Mouse (Mus musculus) adrenal gland, adult 10 weeks (tissue): Measurements from ENCODE around the gene Wdr47. TPM values are rescaled to one million over a fixed set of nuclear protein-coding genes. Genes with fewer than 3 reads are reported as not detected.

Source experiments
- polyA plus RNA-seq: library from polyadenylated mRNA; stranded (reverse); fragments of 350-450 nt; fragmentation: Illumina TruSeq; extraction: RNeasy Lipid Tissue Mini Kit (QIAGEN cat#74804); gene quantifications from one replicate; pipeline ENCODE4 v1.2.3, GENCODE M21; 2014; ENCODE audit warnings: low read depth, low replicate concordance

Wdr47 gene
- polyA plus RNA-seq: 37.4 TPM

GRCm38 (mm10) chr3:108590786-108591529, at the start of gene Wdr47:
Gene Wdr47 (plus strand): TSS chr3:108591279.

GRCm38 (mm10) chr3:108562133-108562730, 28.8 kb upstream of the Wdr47 start, which contains the start of gene Tmem167b:
Gene Tmem167b (minus strand): TSS chr3:108562466.

DNA sequence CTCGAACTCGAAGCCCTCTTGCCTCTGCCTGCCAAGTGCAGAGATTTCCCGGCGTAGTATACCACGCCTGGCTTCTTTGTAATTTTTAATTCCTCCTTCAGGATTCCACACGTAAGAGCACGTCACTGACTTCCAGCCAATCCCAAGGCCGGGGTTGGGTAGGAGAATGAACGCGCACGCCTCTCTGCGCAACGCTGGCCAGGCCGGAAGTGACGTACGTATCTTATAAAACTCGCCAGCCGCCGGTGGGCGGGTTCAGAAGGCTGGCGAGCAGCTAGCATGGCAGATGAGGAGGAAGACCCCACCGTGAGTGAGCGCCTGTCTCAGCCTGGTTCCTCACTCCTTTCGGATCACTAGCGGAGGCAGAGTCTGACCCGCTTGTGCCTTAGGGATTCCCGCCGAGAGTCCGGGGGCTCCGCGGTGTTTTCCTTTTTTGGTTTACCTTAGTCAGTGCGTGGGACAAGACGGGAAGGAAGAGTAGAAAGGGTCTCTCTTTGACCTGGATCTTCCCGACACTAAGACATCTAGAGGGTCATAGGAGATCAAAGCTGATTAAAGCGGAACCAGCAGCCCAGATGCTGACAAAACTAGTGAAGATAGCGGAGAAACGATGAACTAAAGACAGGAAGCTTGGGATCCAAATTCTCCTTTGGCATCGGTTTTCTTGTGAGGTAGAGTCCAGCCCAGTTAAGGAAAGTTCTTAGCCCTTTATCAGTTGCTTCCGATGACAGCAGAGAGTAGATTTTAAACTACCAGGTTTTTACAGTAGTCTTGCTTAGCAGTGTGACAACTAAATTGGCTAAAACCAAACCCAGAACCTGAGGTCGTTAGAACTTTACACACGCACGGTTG, 19.4 kb upstream of the Wdr47 start, which contains the start of gene Taf13:
Taf13 (plus strand) TSS at position 256 of the 852 bp plus-strand sequence.

GRCm38 (mm10) chr3:108653710-108654379, 62.8 kb downstream of the Wdr47 start, which contains the start of gene Clcc1:
Gene Clcc1 (plus strand): TSS chr3:108653913.

Other genes with a start within 250 kb of the Wdr47 start
- not detected for gene Mybphl, start 226.4 kb upstream of the Wdr47 start, polyA plus RNA-seq
- not detected for gene Psrc1, start 207.4 kb upstream of the Wdr47 start, polyA plus RNA-seq
- 0.41 TPM for gene Celsr2, start 175.7 kb upstream of the Wdr47 start, polyA plus RNA-seq
- 21.2 TPM for gene Sars, start 146.1 kb upstream of the Wdr47 start, polyA plus RNA-seq
- not detected for gene 1700013F07Rik, start 57.1 kb upstream of the Wdr47 start, polyA plus RNA-seq
- 1.0 TPM for gene 5330417C22Rik, start 54.7 kb upstream of the Wdr47 start, polyA plus RNA-seq
- gene Tmem167b, start 28.8 kb upstream of the Wdr47 start, polyA plus RNA-seq: 122 TPM
- 107 TPM for gene Taf13, start 19.6 kb upstream of the Wdr47 start, polyA plus RNA-seq
- 43.8 TPM for gene Clcc1, start 62.6 kb downstream of the Wdr47 start, polyA plus RNA-seq
- 4.9 TPM for gene Gpsm2, start 131.0 kb downstream of the Wdr47 start, polyA plus RNA-seq
- gene Aknad1, start 148.4 kb downstream of the Wdr47 start, polyA plus RNA-seq: not detected
- 191 TPM for gene Stxbp3, start 249.2 kb downstream of the Wdr47 start, polyA plus RNA-seq